In genomic region chr17:35092403-35093198, GRCm38 (mm10) we compare ENCODE assay signal across 22 mouse cellular contexts. TPM values are rescaled to one million over a fixed set of nuclear protein-coding genes. Genes with fewer than 3 reads are reported as not detected.
DNase-seq lines count a peak whose midpoint lies in the region; ATAC-seq and TF ChIP-seq lines count a peak whose summit lies in the region.
"Had no signal": no experiment of that assay in that cellular context is flagged by ENCODE, and none has a peak within 500 bp of the region (broad histone marks: within the 10 kb centered on the region; RNA-seq: fewer than 3 reads in every experiment).

No protein-coding gene starts in this region.

- no peak for DNase-seq in embryonic facial prominence, embryonic 10.5 days (ENCODE audit: low spot score)
- DNase-seq in kidney, postnatal 4 days: no peak
- peak; percentile 33 to 55 for DNase-seq in lung, adult 18-20 months
- no peak for DNase-seq in lung, postnatal 0 days (ENCODE audit: low spot score)
- DNase-seq in lung, postnatal 25 days (ENCODE audit: low spot score): peak; percentile 32
- no peak for DNase-seq in embryo, embryonic 10.5 days (ENCODE audit: low spot score)
- DNase-seq: adrenal gland, adult 2 months; adrenal gland, postnatal 25 days; cerebellum, postnatal 25 days; gastrocnemius, postnatal 10 days; heart, adult 2 months had no signal

- peaks cover 60% of the 10 kb centered on the region for H3K36me3 ChIP-seq in embryonic facial prominence, embryonic 13.5 days
- H3K36me3 ChIP-seq in embryonic facial prominence, embryonic 10.5 days (replicated peaks): peaks cover 63% of the 10 kb centered on the region
- H3K36me3 ChIP-seq in kidney, embryonic 16.5 days (ENCODE audit: insufficient read depth, low read length): peaks cover 48% of the 10 kb centered on the region
- H3K36me3 ChIP-seq in lung, postnatal 0 days (ENCODE audit: insufficient read depth, low read length): peaks cover 29% of the 10 kb centered on the region

- ATAC-seq in embryonic facial prominence, embryonic 13.5 days (ENCODE audit: insufficient number of reproducible peaks, insufficient read depth, low FRiP score, low TSS enrichment, low read depth): no peak
- no peak for ATAC-seq in kidney, embryonic 16.5 days (ENCODE audit: low FRiP score, low TSS enrichment)
- no peak for ATAC-seq in lung, postnatal 0 days
- ATAC-seq: forebrain, embryonic 16.5 days; hindbrain, embryonic 16.5 days; inflammation-experienced regulatory T-cells, adult 6 months had no signal

- no peak for TF ChIP-seq CTCF in lung, postnatal 0 days (IDR thresholded peaks at IDR 0.05)

- H3K9me3 ChIP-seq in embryonic facial prominence, embryonic 13.5 days: no peaks in the 10 kb centered on the region
- H3K9me3 ChIP-seq in embryonic facial prominence, embryonic 10.5 days: no peaks in the 10 kb centered on the region
- H3K9me3 ChIP-seq in kidney, embryonic 16.5 days (ENCODE audit: low read length): no peaks in the 10 kb centered on the region
- no peaks in the 10 kb centered on the region for H3K9me3 ChIP-seq in lung, postnatal 0 days (ENCODE audit: low read length)
- H3K9me3 ChIP-seq: embryonic facial prominence, embryonic 12.5 days; forebrain, embryonic 12.5 days; heart, embryonic 15.5 days; hindbrain, embryonic 10.5 days had no signal

- H3K27me3 ChIP-seq in embryonic facial prominence, embryonic 13.5 days: no peaks in the 10 kb centered on the region
- no peaks in the 10 kb centered on the region for H3K27me3 ChIP-seq in embryonic facial prominence, embryonic 10.5 days (replicated peaks; ENCODE audit: low read depth, poor library complexity, severe bottlenecking)
- no peaks in the 10 kb centered on the region for H3K27me3 ChIP-seq in kidney, embryonic 16.5 days (ENCODE audit: insufficient read depth, low read length)
- H3K27me3 ChIP-seq in lung, postnatal 0 days (replicated peaks; ENCODE audit: insufficient read depth, low read length): no peaks in the 10 kb centered on the region
- H3K27me3 ChIP-seq: embryonic facial prominence, embryonic 12.5 days; forebrain, embryonic 12.5 days; heart, embryonic 15.5 days had no signal

- no peak overlapping the region for H3K27ac ChIP-seq in embryonic facial prominence, embryonic 13.5 days
- no peak overlapping the region for H3K27ac ChIP-seq in embryonic facial prominence, embryonic 10.5 days (replicated peaks)
- peak overlapping the region; percentile 53; the same call in 1 of the 2 replicates for H3K27ac ChIP-seq in kidney, embryonic 16.5 days (ENCODE audit: low read length)
- no peak overlapping the region for H3K27ac ChIP-seq in lung, postnatal 0 days (ENCODE audit: low read length)
- H3K27ac ChIP-seq: embryonic facial prominence, embryonic 12.5 days; forebrain, embryonic 12.5 days; heart, adult 2 months; heart, embryonic 15.5 days; hindbrain, embryonic 10.5 days had no signal

- 85% methylated on average over 14 of the region's 14 CpGs for WGBS in embryonic facial prominence, embryonic 13.5 days
- WGBS in embryonic facial prominence, embryonic 10.5 days: 86% methylated on average over 14 of the region's 14 CpGs
- WGBS in kidney, embryonic 16.5 days: 75% methylated on average over 14 of the region's 14 CpGs
- 88% methylated on average over 14 of the region's 14 CpGs for WGBS in lung, postnatal 0 days

- no peak overlapping the region for H3K4me2 ChIP-seq in embryonic facial prominence, embryonic 13.5 days
- H3K4me2 ChIP-seq in kidney, embryonic 16.5 days (replicated peaks; ENCODE audit: low read depth, low read length): no peak overlapping the region
- no peak overlapping the region for H3K4me2 ChIP-seq in lung, postnatal 0 days (replicated peaks; ENCODE audit: low read depth, low read length)
- H3K4me2 ChIP-seq: embryonic facial prominence, embryonic 12.5 days; forebrain, embryonic 12.5 days; heart, embryonic 11.5 days; heart, embryonic 15.5 days had no signal

- TF ChIP-seq EP300 in lung, postnatal 0 days (IDR thresholded peaks at IDR 0.05): no peak

- peaks cover 10% of the 10 kb centered on the region for H3K4me1 ChIP-seq in embryonic facial prominence, embryonic 13.5 days
- H3K4me1 ChIP-seq in embryonic facial prominence, embryonic 10.5 days: peaks cover 17% of the 10 kb centered on the region
- peaks cover 23% of the 10 kb centered on the region for H3K4me1 ChIP-seq in kidney, embryonic 16.5 days (ENCODE audit: insufficient read depth, low read length)
- no peaks in the 10 kb centered on the region for H3K4me1 ChIP-seq in lung, postnatal 0 days (ENCODE audit: insufficient read depth, low read depth, low read length)

- H3K9ac ChIP-seq in embryonic facial prominence, embryonic 13.5 days: 0 out of 2 replicates have a peak overlapping the region, but pooled peaks have one; percentile 54
- no peak overlapping the region for H3K9ac ChIP-seq in kidney, embryonic 16.5 days (replicated peaks; ENCODE audit: low read length)
- no peak overlapping the region for H3K9ac ChIP-seq in lung, postnatal 0 days (replicated peaks; ENCODE audit: low read depth)
- H3K9ac ChIP-seq: embryonic facial prominence, embryonic 12.5 days; forebrain, embryonic 12.5 days; heart, embryonic 15.5 days had no signal

- H3K4me3 ChIP-seq in embryonic facial prominence, embryonic 13.5 days: no peak overlapping the region
- H3K4me3 ChIP-seq in embryonic facial prominence, embryonic 10.5 days: no peak overlapping the region; the same call in 1 of the 2 replicates
- no peak overlapping the region for H3K4me3 ChIP-seq in kidney, embryonic 16.5 days (ENCODE audit: low read length)
- no peak overlapping the region for H3K4me3 ChIP-seq in lung, postnatal 0 days (ENCODE audit: low read depth, low read length)
- H3K4me3 ChIP-seq: embryonic facial prominence, embryonic 12.5 days; forebrain, embryonic 12.5 days; heart, adult 2 months; heart, embryonic 15.5 days; hindbrain, embryonic 10.5 days had no signal

RNA-seq across cellular contexts. Expression of gene Abhd16a, which starts 3.5 kb away (rescaled TPM):
- polyA plus RNA-seq in embryonic facial prominence, embryonic 13.5 days (2015; fragmentation: Nextera tagmentation; extraction: Ambion mirVana): 89.6 and 90.1 TPM in 2 replicates
- 59.4 and 60.0 TPM in 2 replicates for polyA plus RNA-seq in embryonic facial prominence, embryonic 10.5 days (2016; fragmentation: Nextera tagmentation; extraction: Ambion mirVana)
- 115 and 118 TPM in 2 replicates for polyA plus RNA-seq in kidney, embryonic 16.5 days (2015; fragmentation: Nextera tagmentation; extraction: Ambion mirVana)
- polyA plus RNA-seq in lung, postnatal 0 days (2015; fragmentation: Nextera tagmentation; extraction: Ambion mirVana): 104 and 111 TPM in 2 replicates

RNA-seq across cellular contexts. Expression of gene Ly6g6f, which starts 7.2 kb away (rescaled TPM):
- polyA plus RNA-seq in embryonic facial prominence, embryonic 13.5 days (2015; fragmentation: Nextera tagmentation; extraction: Ambion mirVana): 0.18 and 0.23 TPM in 2 replicates
- polyA plus RNA-seq in embryonic facial prominence, embryonic 10.5 days (2016; fragmentation: Nextera tagmentation; extraction: Ambion mirVana): 0.51 and 0.62 TPM in 2 replicates
- polyA plus RNA-seq in kidney, embryonic 16.5 days (2015; fragmentation: Nextera tagmentation; extraction: Ambion mirVana): 0.26 TPM in 1 of 2 replicates, not detected in the other
- polyA plus RNA-seq in lung, postnatal 0 days (2015; fragmentation: Nextera tagmentation; extraction: Ambion mirVana): 0.71 and 0.74 TPM in 2 replicates
- polyA plus RNA-seq: adrenal gland, adult 2 months; forebrain, embryonic 16.5 days; hindbrain, embryonic 16.5 days; inflammation-experienced regulatory T-cells, adult 6 months had no signal

RNA-seq across cellular contexts. Expression of gene Ly6g6d, which starts 14.7 kb away (rescaled TPM):
- polyA plus RNA-seq in embryonic facial prominence, embryonic 13.5 days (2015; fragmentation: Nextera tagmentation; extraction: Ambion mirVana): 0.77 and 1.3 TPM in 2 replicates
- 1.3 TPM in 1 of 2 replicates, not detected in the other for polyA plus RNA-seq in embryonic facial prominence, embryonic 10.5 days (2016; fragmentation: Nextera tagmentation; extraction: Ambion mirVana)
- 4.4 and 4.6 TPM in 2 replicates for polyA plus RNA-seq in kidney, embryonic 16.5 days (2015; fragmentation: Nextera tagmentation; extraction: Ambion mirVana)
- 14.4 and 14.7 TPM in 2 replicates for polyA plus RNA-seq in lung, postnatal 0 days (2015; fragmentation: Nextera tagmentation; extraction: Ambion mirVana)
- polyA plus RNA-seq: inflammation-experienced regulatory T-cells, adult 6 months had no signal

RNA-seq across cellular contexts. Expression of gene Ly6g5c, which starts 15.5 kb away (rescaled TPM):
- not detected in 2 replicates for polyA plus RNA-seq in embryonic facial prominence, embryonic 13.5 days (2015; fragmentation: Nextera tagmentation; extraction: Ambion mirVana)
- polyA plus RNA-seq in embryonic facial prominence, embryonic 10.5 days (2016; fragmentation: Nextera tagmentation; extraction: Ambion mirVana): not detected in 2 replicates
- polyA plus RNA-seq in kidney, embryonic 16.5 days (2015; fragmentation: Nextera tagmentation; extraction: Ambion mirVana): not detected in 2 replicates
- polyA plus RNA-seq in lung, postnatal 0 days (2015; fragmentation: Nextera tagmentation; extraction: Ambion mirVana): not detected in 2 replicates
- polyA plus RNA-seq: adrenal gland, adult 2 months; embryonic facial prominence, embryonic 12.5 days; forebrain, embryonic 12.5 days; forebrain, embryonic 16.5 days; frontal cortex, adult 2 months; heart, adult 2 months; heart, embryonic 11.5 days; heart, embryonic 15.5 days; hindbrain, embryonic 10.5 days; hindbrain, embryonic 16.5 days; inflammation-experienced regulatory T-cells, adult 6 months had no signal

RNA-seq across cellular contexts. Expression of gene Ly6g6e, which starts 15.9 kb away (rescaled TPM):
- 4.3 and 4.9 TPM in 2 replicates for polyA plus RNA-seq in embryonic facial prominence, embryonic 13.5 days (2015; fragmentation: Nextera tagmentation; extraction: Ambion mirVana)
- polyA plus RNA-seq in embryonic facial prominence, embryonic 10.5 days (2016; fragmentation: Nextera tagmentation; extraction: Ambion mirVana): 0.83 and 1.00 TPM in 2 replicates
- polyA plus RNA-seq in kidney, embryonic 16.5 days (2015; fragmentation: Nextera tagmentation; extraction: Ambion mirVana): 1.1 and 2.0 TPM in 2 replicates
- polyA plus RNA-seq in lung, postnatal 0 days (2015; fragmentation: Nextera tagmentation; extraction: Ambion mirVana): 2.8 and 3.1 TPM in 2 replicates
- polyA plus RNA-seq: inflammation-experienced regulatory T-cells, adult 6 months had no signal

Comparison
In these comparisons a context has a peak if more than half of its experiments do, and no peak if none do; other contexts are left out.
1. DNase-seq: peak in lung, adult 18-20 months (2 of 2) and lung, postnatal 25 days (single experiment); none in embryonic facial prominence, embryonic 10.5 days (single experiment), kidney, postnatal 4 days (0 of 2), lung, postnatal 0 days (single experiment) and embryo, embryonic 10.5 days (single experiment).